Mouse (Mus musculus) small intestine, adult 2 months (tissue): ENCODE measurements at regions not wholly inside any gene's neighbourhood (a gene's known extent, or its start where the extent isn't known, plus 50 kb on each side); places are given as distances from the start of the nearest gene placed in this dataset.

Experiments
- CTCF ChIP-seq: fragments of 200-500 bp; IDR thresholded peaks from 2 replicates; pipeline ENCODE4 v1.5.1; 2012; ENCODE audit warnings: low read depth, mild to moderate bottlenecking, control low read depth, inconsistent platforms, low read length, moderate library complexity, mixed read lengths; ENCODE audit not compliant: insufficient replicate concordance, insufficient read length; ENCODE audit errors: extremely low read depth
- POLR2A ChIP-seq: fragments of 200-500 bp; IDR thresholded peaks from 2 replicates; pipeline ENCODE4 v1.6.1; 2012; ENCODE audit warnings: low read depth, mild to moderate bottlenecking, control low read depth, inconsistent platforms, low read length, moderate library complexity

DNA sequence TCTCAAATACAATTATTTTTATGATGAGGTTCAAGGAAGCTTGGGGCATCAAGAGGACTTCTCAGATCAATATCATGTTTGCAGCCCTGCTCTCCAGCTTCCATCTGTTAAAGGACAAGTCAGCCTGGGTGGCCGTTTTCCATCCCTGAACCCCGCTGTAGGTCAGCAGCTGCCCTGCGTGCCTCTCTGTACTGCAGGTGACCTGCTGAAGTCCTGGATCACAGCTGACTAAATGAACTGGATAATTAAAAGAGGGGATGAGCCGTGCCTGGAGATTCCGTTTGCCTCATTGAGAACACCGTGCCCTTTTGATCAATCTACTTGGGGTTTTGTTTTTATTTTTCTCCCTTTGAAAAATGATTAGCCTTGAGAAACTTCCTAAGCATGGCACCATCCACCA is 221.2 kb upstream of the Ppargc1a start:
- TF ChIP-seq CTCF = no peak
- TF ChIP-seq POLR2A = no peak
